Mouse (Mus musculus) heart, adult 2 months (tissue): ENCODE measurements around the gene Steap3.

Experiments used
- CTCF ChIP-seq: fragments of 200-600 bp; IDR thresholded peaks from 2 replicates; pipeline ENCODE4 v1.8.1; 2022; ENCODE audit warnings: antibody characterized with exemption, mild to moderate bottlenecking, moderate library complexity
- EP300 ChIP-seq: fragments of 200-500 bp; IDR thresholded peaks from 2 replicates; pipeline ENCODE4 v1.6.1; 2011; ENCODE audit warnings: low read depth, low read length, control low read depth; ENCODE audit not compliant: insufficient read depth
- POLR2A ChIP-seq: fragments of 200-500 bp; IDR thresholded peaks from 2 replicates; pipeline ENCODE4 v1.6.1; 2011; ENCODE audit warnings: mild to moderate bottlenecking, low read depth, low read length, control low read depth; ENCODE audit not compliant: insufficient read depth

DNA sequence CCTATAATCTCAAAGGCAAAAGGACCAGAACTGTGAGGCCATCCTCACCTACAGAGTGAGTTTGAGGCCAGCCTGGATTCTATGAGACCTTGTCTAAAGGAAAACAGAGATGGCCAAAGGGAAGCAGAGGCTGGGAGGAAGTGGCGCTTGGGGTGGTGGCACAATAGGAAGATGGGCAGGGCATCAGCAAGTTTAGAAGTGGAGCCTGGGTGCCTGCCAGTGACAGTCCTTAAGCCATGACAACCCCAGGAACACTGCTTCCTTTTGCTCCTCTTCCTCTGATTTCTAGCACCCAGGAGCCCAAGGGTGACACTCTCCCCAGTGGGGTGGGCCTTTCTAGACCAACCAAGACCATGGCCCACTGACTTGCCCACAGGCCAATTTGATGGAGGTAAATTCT lies 21.3 kb downstream of the Steap3 start:
- TF ChIP-seq CTCF (no peak), EP300 (no peak), POLR2A (no peak)
